Mouse (Mus musculus) urinary bladder, postnatal 4 days (tissue): ENCODE data around the gene Gk5.
"Not testable (repeated sequence)": the region's sequence is repeated elsewhere in the genome, so short reads cannot be mapped to it uniquely, and the experiment has no call there.

Source experiments
- DNase-seq, 2 experiments: peaks; one replicate each; pipeline ENCODE4 v3.0.0; 2021 to 2022; ENCODE audit warnings: low spot score in 2 of 2

Gene Gk5

GRCm38 (mm10) chr9:96118861-96119772 lies at the start of gene Gk5:
Gene Gk5 (plus strand): TSS chr9:96119362.
- DNase-seq = peak; percentile 97 to 100

GRCm38 (mm10) chr9:96078752-96079315 lies 40.3 kb upstream of the Gk5 start:
- no peak for DNase-seq

DNA sequence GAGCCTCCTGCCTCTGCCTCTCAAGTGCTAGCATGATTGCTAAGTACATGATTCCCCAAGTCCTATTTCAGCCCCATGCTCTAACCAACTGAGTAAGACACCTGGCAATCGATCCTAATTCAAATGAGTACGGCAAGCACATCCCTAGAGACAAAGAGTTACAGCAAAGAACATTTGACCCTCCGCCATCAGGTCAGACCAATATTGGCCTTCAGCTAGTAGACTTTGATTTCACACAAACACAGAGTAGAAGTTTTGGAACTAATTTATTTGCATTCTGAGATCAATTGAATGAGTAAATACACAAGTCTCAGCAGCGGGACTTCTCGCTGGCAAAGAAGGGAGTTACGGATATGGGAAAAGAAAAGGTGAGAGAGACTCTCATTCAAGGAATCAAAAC lies 33.9 kb upstream of the Gk5 start:
- DNase-seq = no peak

GRCm38 (mm10) chr9:96087671-96088070 lies 31.5 kb upstream of the Gk5 start:
- DNase-seq = no peak

DNA sequence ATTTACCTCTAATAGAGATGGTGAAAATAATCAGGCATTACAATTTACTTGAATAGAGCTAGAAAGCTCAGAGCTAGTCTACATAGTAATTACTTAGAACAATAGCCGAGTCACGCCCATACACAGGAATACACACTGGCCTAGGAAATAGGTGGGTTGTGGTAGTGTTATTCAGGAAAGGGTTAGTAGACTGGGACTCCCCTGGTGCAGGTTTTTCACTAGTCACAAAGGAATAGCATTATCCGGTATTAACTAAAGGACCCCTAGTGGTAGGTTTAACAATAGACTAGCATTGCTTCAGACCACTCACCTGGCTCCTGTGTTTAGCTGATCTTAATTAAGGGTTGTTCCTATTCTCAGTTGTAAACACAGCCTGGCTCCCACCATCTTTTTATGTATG lies 30.7 kb upstream of the Gk5 start:
- not testable (repeated sequence) for DNase-seq

DNA sequence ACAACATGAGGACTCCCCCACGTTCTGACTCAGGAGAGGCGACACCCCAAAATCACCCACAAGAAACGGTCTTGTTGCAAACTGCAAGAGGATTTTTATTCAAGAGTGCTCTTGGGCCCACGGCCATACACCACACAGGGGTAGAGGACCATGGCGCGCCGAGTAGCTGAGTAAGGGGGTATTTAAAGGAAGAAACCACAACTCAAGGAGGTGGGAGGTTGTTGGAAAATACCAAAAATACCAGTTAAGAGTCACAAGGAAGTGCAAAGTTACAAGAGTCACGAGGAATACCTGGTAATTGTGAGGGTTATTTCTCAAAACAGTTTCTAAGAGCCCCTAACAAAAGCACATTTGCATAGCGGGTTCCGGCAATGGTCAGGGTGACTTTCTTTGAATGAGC lies 26.5 kb upstream of the Gk5 start:
- DNase-seq = not testable (repeated sequence)

DNA sequence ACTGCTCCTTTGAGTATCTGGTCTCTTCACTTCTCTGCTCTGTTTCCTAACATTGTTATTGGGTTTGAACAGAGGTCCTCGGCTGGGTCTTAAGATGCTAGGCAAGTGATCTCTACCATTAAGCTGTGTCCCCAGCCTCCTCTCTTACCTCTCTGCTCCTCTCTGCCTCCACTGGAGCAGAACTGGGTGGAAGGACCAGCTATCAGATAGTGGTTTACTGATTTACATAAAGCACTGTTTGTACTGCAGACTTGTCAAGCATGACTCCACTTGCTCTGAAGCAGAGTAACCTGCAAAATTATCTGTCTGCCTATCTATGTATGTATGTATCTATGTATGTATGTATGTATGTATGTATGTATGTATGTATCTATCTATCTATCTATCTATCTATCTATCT lies 25.9 kb upstream of the Gk5 start:
- no peak for DNase-seq

- DNase-seq = no peak
Measured at GRCm38 (mm10) chr9:96094341-96094740, 24.8 kb upstream of the Gk5 start.

- DNase-seq = no peak
Measured at GRCm38 (mm10) chr9:96095192-96095591, 24.0 kb upstream of the Gk5 start.

DNA sequence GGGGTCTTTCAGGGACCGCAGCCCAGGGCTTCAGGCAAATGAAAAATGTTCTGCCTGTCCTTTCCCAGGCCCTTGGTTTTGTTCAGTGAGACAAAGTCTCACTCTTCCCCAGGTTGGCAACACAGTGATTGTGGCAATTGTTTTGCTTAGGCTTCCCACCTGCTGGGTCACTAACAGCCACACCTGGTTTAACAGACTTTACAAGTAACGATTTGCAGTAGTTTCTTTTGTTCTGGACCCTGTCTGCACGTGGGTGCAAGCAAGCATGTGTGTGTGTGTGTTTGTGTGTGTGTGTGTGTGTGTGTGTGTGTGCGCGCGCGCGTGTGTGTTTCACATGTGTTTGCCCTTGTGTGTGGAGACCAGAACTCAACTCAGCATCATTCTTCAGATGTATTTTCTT lies 16.3 kb upstream of the Gk5 start:
- DNase-seq = no peak

DNA sequence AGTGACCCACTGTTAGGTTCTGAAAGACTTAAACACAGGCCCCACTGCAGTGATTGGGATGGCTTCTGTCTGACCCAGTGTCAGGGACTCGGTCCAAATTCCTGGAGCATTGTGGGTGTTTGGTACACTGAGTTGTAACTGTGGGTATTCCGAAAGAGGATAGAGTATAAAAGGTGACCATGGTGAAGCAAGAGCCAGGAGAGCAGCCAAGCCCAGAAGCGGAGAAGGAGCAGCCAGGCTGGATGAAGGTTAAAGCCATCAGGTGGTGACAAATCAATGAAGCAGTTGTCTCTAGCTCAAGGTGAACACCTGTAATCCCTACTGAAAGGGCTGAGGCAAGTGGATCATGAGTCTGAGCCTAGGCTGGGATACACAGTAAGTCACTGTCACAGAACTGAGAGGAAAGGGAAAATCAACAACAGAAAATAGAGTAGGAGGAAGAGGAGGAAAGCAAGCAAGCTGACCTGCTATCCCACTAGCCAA lies 6.2 kb upstream of the Gk5 start:
- no peak for DNase-seq

GRCm38 (mm10) chr9:96116801-96117200 lies 2.4 kb upstream of the Gk5 start:
- DNase-seq = no peak

DNA sequence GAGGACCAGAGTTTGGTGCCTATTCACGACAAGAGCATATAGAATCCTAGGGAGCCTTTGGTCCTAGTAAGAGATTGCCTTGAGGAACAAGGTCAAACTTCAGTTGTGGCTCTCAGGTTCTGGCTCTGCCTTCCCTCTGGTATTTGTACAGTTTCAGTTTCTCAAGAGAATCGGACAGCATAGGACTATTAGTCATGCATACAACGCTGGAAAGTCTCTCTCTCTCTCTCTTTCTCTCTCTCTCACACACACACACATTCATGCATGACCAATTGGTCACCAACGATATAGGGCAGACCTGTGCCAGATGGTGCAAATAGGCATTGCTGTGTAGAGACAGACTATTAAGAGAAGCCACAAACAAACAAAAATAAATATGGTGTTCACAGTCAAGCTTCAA lies 946 bp upstream of the Gk5 start:
- no peak for DNase-seq

- DNase-seq = no peak
Measured at GRCm38 (mm10) chr9:96127972-96128371, 8.8 kb downstream of the Gk5 start.

DNA sequence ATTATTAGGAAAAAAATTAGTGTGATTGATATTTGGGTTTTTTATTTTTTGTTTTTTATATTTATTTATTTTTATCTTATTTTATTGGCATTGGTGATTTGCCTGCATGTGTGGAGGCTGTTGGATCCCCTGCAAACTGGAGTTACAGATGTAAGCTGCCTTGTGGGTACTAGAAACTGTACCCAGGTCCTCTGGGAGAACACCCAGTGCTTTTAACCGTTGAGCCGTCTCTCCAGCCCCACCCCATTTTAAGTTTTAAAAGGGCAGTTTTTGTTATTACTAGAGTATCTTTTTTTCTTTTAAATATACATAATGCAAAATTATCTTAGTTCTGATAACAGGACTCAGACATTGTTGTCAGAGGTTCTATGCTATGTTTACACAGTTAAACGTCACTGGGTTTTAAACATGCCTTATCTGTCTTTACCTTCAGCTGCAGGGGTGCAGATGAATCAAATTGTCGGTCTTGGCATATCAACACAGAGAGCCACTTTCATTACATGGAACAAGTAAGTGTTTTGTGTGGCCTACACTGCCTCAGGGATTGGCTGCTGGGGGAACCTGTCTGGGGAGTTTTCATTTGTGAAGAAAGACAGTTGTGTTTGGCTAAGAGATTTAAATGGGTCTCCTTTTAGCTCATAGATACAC lies 13.9 kb downstream of the Gk5 start:
- no peak for DNase-seq

- DNase-seq = no peak
Measured at GRCm38 (mm10) chr9:96134470-96134869, 15.3 kb downstream of the Gk5 start.

GRCm38 (mm10) chr9:96134916-96135315 lies 15.8 kb downstream of the Gk5 start:
- DNase-seq = peak; percentile 44 to 61

GRCm38 (mm10) chr9:96135461-96135860 lies 16.3 kb downstream of the Gk5 start:
- no peak for DNase-seq

- DNase-seq = no peak
Measured at GRCm38 (mm10) chr9:96138958-96139357, 19.8 kb downstream of the Gk5 start.

GRCm38 (mm10) chr9:96139876-96140275 lies 20.7 kb downstream of the Gk5 start:
- no peak for DNase-seq

DNA sequence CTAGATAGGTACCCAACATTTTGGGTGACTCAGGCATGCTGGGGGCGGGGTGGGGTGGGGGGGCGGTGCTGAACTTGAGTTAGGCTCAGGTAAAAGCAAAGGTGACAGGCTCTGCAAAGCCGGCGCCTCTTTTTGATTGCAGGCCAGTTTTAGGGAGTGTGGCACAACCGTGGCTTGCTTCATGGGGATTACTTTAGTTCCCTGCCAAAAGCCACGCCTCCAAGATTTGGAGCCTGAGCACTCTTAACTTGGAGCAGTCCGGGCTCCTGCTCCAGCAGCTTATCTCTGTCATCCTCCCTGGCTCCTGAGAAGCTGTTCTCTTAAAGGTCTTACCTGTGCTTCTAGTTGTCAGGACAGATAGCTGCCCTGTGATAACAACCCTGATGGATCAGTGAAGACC lies 21.8 kb downstream of the Gk5 start:
- no peak for DNase-seq

DNA sequence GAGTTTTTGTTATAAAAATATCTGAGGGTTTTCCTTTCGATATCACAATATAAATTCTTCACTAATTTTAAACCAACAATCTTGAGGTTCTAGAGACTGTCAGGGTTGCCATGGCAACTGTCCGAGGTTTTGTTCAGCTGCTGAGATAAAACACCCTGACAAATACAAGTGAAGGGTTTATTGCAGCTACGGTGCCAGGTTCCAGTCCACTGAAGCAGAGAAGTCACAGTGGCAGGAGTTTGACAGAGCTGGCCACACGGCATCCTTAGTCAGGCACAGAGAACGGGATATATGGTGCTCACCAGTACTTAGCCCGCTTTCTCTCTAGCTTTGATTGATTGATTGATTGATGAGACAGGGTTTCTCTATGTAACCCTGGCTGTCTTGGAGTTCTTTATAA lies 23.3 kb downstream of the Gk5 start:
- no peak for DNase-seq

- DNase-seq = no peak
Measured at GRCm38 (mm10) chr9:96143633-96144032, 24.5 kb downstream of the Gk5 start.
